Mouse (Mus musculus) bone marrow macrophage, adult 2 months (primary cell): ENCODE measurements around the gene Zfp369.

Experiments used
- CTCF ChIP-seq: IDR thresholded peaks from 2 replicates; pipeline ENCODE4 v1.5.1; 2012; ENCODE audit warnings: low read depth, mild to moderate bottlenecking, low read length, moderate library complexity
- POLR2A ChIP-seq: IDR thresholded peaks from 2 replicates; pipeline ENCODE4 v1.6.1; 2012; ENCODE audit warnings: mild to moderate bottlenecking, low read depth, low read length, borderline replicate concordance

DNA sequence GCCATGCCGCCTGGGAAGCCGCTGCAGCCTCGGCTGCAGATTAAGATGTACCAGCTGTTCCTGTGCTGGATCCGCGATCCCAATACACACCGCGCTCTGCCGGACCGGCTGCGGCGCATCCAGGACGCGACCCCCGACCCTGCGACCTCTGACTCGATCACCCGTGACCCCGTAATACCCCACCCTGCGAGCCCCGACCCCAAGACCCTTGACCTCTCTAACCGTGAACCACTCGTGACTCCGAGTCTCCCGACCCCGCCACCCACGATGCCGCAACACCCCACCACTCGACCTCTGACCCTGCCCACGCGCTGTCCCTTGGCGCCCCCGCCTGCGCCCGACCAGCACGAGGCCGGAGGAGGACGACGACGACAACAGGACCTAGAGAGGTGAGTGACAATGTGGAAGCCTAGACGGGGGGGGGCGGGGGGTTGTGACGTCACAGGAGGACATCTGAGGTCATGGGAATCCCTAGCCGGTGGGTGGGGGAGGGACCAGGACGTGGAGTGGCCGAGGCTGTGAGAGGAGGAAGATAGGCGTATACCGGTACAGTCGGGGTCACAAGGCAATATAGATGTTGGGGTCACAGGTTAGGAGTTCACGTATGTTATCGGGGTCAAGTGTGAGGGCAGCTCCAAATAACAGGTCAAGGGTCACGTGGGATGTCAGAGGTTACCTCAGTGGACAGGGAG lies 36.8 kb upstream of the Zfp369 start:
- no peak for TF ChIP-seq POLR2A
- TF ChIP-seq CTCF = no peak
